Mouse (Mus musculus) adipocyte (in vitro differentiated cells): Measurements from ENCODE around the gene Snrnp200.
"Not testable (repeated sequence)": the region's sequence is repeated elsewhere in the genome, so short reads cannot be mapped to it uniquely, and the experiment has no call there.

Source experiments
- DNase-seq: peaks from one replicate; pipeline ENCODE4 v3.0.0-alpha.2; 2016; ENCODE audit warnings: low spot score

The Snrnp200 gene

DNA sequence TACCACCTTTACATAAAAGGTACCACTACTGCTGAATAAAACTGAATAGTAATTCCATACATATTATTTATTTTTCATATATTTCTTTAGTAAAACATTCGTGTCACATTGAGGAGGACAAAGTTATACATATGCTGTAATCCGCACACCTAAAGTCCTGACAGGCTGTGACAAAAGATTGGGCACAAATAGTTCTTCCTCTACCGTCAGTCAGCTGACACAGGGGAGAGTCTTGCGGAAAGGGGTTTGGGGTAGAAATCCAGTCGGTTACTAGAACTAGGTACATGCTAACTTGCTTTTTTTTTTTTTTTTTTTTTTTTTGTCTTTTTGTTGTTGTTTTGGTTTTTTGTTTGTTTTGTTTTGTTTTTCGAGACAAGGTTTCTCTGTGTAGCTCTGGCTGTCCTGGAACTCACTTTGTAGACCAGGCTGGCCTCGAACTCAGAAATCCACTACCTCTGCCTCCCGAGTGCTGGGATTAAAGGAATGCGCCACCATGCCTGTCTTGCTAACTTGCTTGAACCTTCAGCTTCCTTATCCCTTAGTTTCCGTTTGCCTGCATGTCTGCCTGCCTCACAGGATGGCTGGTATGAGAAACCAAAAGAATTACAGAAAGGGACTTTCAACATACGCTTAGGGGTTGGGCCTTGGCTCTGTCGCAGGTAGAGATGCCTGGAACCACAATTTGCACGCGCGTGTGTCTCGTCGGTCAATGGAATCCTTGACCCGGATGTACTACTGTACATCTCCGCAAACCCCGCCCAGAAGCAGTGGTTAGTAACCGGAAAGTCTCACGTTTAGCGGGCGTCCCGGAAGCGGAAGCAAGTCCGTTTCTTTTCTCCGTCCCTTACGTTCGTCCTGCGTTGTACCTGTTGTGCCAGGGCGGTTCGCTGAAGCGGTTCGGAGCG is at the start of gene Snrnp200, which contains the start of gene 1810024B03Rik:
TSS of gene Snrnp200 (plus strand) at position 840 of the 905 bp plus-strand sequence.
TSS of gene 1810024B03Rik (minus strand) at position 734 of the 905 bp plus-strand sequence.
- DNase-seq, result peak; percentile 99

DNA sequence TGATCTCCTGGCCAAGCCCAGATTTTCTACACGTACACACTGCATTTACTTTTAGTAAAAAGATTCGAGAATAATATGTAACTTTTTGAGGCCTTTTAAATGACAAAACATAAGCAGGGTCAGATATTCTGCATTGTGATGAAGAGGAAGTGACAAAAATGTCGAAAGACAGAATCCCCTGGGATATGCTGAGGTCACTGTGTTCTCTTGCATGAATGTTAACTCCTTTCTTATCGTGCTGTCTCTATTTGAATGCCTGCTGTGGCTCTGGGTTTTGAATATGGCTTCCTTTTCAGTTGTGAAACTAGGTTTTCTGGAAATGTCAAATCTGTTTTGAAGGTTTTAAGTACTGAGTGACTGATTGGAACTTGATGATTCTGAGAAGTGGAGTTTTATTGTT is 42.5 kb upstream of the Snrnp200 start:
- DNase-seq, result no peak

DNA sequence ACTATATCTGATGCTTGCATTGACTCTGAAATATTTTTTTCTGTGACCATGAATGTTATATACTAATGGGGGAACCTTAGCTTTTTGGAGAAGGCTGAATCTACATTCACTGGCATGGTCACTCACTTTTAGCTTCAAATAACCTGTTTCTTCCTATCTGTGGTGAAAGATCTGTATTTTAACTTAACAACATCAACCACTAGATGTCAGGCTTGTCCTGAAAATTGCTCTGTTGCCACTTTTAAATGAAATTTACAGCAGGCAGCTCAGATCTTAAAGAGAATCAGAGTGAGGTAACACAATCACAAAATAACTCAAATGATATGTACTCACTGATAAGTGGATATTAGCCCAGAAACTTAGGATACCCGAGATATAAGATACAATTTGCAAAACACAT is 41.9 kb upstream of the Snrnp200 start:
- peak; percentile 69 for DNase-seq

DNA sequence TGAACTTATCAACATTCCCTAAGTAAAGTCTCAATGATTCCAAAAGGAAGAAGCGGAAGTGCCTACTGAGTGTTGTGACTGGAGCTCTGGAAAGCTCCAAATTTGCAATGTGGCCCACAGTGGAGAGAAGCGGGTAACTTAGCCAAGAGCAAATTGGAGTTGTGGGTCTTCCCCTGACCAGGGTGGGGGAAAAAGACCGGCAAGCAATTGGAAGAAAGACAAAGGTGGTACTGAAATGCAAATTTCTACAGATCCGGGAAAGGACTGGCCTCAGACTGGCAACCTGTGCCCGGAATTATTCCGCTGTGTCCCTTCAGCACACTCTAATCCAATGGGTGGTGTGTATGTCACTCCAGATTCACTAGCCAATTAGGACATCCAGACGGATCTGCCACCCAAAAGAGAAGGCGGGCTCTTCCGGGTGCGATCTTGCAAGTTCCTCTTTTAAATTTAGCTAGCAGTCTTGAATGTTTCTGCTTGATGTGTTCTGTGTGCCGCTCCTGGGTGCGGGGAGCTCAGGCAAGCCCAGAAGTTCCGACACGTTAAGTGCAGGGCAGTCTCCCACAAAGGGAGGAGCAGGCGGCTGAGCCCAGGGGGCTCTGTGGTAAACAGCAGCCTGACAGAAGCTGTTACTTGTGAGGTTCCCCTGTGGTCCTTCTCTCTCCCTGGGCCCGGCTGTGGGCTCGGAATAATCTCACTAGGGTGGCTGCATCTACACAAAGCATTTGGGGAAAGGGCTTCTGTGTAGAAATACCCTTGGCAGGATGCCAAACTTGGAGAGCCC is 25.4 kb upstream of the Snrnp200 start:
- DNase-seq, result peak; percentile 80

DNA sequence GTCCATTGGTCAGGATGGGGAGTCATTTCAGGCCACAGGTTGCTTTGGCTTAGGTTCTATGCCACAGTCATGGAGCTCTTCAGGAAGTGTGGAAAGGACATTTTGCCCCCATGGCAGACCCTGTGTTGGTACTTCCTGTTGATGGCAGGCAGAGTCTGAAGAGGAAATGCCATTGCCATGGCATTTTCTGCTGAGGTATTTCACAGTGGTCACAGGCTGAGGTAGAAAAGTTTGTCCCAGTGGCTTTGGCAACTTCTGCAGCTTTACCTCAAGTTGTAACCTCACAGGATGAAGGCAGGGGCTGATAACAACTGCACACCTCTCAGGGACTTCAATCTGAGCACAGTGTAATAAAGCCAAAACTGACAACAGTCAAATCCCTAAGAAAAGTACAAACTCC is 18.6 kb upstream of the Snrnp200 start:
- DNase-seq, result no peak

DNA sequence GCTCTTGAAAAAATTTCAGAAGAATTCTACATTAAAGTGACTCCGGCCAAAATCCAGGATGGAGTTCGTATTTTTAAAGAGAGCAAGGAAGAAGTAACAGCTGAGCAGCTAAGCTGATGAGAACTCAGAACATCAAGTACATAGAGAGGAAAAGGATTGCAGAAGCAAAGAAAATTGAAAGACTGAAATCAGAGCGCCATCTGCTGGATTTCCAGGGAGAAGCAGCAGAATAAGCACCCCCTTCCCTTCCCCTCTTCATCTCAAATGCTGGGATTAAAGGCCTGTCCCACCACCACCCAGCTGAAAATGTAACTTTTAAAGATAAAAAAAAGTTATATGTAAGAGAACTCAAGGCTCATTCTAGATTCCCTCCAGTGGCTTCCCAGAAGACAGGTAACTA is 3.3 kb upstream of the Snrnp200 start:
- peak; percentile 76 for DNase-seq

DNA sequence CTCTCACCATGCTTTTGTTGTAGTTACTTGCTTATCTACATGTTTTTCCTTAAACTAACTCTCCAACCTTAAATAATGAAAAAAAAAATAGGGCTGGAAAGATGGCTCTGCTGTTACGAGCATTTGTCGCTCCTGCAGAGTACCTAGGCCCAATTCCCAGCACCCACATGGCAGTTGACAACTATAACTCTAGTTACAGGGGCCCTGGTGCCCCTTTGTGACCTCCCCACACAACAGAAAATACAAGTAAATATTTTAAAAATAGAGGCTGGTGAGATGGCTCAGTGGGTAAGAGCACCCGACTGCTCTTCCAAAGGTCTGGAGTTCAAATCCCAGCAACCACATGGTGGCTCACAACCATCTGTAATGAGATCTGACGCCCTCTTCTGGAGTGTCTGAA is 2.2 kb upstream of the Snrnp200 start:
- not testable (repeated sequence) for DNase-seq

DNA sequence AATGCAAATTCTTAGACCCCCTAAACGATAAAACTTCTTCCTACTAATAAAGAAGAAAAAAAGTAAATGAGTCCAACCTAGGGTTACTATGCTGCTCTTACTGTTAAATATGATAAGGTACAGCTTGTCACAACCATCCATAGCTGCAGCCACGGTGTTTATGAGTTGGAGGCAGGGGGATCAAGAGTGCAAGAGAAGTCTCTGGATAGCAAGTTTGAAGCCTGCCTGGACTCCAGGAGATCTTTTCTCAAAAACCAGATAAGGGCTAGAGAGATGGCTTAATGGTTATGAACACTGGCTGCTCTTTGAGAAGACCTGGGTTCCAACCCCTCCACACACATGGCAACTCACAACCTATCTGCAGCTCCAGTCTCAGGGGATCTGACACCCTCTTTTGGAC is 1.3 kb upstream of the Snrnp200 start:
- no peak for DNase-seq

DNA sequence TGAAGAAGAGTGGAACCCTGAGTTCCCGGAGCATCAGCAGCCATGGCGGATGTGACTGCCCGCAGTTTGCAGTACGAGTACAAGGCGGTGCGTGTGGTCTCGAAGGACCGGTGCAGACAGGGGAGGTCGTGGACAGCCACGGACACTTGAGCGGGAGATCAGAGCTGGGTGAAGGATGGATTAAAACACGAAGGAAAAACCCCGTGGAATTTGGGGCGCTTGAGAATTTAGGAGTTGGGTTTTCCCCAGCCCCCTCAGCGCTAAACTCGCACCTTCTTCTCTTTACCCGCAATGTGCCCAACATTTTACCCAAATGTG is 225 bp downstream of the Snrnp200 start:
- DNase-seq, result no peak

DNA sequence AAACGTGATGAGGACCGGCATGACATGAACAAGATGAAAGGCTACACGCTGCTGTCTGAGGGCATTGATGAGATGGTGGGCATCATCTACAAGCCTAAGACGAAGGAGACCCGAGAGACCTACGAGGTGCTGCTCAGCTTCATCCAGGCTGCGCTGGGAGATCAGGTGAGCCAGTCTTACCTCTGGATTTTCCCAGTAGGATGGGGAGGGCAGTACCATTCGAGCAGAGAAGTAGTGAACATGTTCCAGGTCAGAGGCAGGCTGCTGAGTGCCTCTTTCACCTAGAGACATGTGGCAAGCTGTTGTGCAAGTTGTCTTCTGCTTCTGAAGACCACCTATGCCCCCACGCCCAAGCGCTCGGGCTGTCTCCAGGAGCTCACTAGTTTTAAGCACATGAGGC is 2.5 kb downstream of the Snrnp200 start:
- DNase-seq, result no peak

DNA sequence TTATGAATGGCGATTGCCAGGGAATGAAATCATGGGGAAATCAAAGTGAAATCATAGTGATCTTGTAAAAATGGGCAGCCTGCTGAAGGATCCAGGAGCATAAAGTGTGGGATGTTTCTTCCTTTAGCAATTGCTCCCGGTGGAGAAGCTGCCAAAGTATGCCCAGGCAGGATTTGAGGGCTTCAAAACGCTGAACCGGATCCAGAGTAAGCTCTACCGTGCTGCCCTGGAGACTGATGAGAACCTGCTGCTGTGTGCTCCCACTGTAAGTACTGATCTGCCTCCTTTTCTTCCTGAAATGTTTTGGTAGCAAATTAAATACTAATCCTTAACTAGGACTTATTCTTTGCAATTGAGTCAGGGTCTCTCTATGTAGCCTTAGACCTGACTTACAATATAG is 9.6 kb downstream of the Snrnp200 start:
- no peak for DNase-seq

DNA sequence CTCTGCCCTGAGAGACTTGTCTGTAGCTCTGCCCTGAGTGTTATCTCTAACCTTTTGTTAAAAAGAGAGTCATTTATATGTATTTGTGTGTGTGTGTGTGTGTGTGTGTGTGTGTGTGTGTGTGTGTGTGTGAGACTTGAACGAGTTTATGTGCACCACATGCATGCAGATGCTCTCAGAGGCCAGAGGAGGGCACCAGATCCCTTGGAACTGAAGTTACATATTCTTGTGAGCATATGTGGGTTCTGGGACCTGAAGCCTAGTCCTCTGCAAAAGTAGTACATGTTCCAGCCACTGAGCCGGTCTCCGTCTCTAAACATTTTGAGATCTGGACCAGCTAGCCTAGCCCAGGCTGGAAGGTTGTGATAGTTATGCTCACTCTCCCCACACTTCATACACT is 17.1 kb downstream of the Snrnp200 start:
- no peak for DNase-seq

DNA sequence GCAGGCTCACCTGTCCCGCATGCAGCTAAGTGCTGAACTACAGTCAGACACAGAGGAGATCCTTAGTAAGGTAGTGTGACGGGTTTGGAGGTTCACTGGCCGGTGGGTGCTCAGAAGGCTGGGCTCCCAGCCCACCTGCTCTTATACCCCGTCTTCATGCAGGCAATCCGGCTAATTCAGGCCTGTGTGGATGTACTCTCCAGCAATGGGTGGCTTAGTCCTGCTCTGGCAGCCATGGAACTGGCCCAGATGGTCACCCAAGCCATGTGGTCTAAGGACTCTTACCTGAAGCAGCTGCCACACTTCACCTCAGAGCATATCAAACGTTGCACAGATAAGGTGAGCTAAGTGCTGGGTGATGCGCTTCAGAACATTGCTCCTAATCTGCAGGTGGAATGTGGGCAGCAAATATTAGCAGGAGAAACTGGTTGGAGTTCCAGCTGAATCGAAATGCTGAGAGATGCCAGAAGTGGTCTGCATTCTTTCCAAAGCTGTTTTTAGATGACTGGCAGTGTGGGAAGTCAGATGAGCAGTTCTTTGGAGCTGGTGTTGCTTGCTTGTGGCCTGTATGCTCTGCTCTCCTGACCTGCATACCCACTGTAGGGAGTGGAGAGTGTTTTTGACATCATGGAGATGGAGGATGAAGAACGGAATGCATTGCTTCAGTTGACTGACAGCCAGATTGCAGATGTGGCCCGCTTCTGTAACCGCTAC is 29.9 kb downstream of the Snrnp200 start:
- no peak for DNase-seq

DNA sequence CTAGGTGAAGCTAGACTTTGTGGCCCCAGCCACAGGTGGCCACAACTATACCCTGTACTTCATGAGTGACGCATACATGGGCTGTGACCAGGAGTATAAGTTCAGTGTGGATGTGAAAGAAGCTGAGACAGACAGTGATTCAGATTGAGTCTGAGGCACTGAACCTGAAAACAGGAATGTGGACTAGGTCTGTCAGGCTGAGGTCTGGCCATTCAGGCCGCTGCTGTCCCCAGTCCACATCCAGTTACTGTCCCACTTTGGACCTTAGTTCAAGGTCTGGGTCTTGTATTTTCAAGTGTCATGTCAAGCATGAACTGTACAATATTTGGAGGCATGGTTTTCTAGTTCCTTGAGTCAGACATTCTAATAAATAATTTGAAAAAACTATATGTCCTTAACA is 31.9 kb downstream of the Snrnp200 start:
- no peak for DNase-seq

DNA sequence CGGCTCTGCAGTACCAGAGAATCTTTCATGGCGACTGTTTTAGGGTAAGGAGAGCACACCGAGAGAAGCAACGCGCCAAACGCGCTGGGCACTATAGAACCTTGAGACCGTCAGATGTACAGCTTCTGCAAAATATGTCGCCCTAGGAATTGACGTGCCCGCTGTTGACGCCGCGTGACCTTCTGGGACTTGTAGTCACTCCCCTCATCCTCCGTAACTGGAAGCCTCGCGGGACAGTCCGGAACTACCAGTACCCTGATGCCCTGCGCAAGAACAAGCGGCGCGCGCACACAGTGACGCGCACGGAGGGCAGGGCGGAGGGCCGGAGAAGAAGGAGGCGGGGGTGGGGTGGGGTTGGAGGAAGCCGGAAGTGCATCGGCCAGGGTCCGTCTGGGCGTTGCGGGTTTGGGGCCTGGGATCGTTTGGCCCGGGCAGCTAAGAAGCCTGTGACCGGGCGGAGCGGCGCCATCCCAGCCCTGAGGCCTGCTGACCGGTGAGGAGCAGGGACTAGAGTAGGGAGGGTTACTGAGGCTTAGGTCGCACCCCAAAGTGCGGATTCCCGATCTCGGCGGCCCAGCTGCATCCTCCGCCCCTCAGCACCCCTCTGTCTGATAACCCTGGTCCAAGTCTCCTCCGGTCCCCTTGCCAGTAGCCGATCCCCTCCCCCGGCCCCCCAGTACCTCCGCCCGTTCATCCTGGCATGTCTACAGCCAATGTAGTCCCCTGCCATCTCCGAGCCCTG is 39.6 kb downstream of the Snrnp200 start, which contains the start of the genes Ciao1 and Tmem127:
TSS of gene Ciao1 (minus strand) at position 225 of the 742 bp plus-strand sequence.
TSS of gene Tmem127 (plus strand) at position 317 of the 742 bp plus-strand sequence.
- peak; percentile 99 for DNase-seq

DNA sequence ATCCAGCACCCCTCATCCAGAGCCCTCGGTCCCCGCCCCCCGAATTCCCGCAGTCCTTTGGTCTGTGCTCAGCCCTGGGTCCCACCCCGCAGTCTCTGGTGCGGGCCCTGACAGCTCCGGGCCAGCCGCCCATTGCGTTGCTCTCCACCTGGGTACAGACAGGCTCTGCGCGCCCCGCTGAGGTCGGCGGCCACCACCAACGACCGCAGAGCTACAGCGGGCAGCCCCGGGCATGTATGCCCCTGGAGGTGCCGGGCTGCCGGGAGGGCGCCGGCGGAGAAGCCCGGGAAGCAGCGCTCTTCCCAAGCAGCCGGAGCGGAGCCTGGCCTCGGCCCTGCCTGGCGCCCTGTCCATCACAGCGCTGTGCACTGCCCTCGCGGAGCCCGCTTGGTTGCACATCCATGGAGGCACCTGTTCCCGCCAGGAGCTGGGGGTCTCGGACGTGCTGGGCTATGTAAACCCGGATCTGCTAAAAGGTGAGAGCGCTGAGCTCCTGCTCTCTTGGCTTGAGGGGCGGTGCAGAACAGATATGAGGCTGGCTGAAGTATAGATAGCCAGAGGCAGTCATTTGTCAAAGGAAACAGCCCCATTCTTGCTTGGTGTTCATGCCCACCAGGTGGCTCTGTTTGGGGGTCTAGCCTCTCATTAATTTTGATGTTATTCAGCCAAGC is 40.3 kb downstream of the Snrnp200 start:
- no peak for DNase-seq

DNA sequence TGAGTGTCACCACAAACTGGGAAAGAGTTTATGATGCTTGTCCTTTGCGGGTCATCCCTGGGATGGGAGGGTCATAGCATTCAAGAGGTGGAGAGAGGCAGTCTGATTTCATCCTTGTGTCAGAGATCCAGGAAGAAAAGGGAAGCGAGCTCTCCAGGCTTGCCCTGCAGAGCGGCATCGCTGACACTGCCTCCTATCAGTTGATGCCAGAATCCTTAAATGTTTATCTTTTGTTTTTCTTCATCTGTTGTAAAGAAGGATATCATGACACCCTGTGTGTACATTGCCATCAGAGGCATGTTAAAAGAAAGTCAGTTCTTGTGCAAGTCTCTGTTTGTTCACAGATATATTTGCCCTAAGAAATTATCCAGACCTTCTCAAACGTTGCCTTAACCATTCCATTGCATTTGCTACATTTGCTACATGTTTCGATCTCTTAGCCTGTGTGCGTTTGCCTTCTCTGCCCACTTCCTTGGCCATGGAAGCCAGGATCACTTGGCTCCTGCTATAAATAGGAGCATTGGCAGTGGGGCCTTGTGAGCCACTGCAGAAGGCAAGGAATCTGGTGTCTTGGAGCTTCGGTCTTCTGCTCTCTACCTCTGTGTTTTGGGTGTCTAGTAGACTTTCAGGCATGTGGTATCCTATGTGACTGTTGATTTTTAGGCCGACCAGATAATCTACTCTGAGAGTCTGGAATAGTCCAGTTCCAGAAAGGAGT is 42.3 kb downstream of the Snrnp200 start:
- DNase-seq, result no peak

DNA sequence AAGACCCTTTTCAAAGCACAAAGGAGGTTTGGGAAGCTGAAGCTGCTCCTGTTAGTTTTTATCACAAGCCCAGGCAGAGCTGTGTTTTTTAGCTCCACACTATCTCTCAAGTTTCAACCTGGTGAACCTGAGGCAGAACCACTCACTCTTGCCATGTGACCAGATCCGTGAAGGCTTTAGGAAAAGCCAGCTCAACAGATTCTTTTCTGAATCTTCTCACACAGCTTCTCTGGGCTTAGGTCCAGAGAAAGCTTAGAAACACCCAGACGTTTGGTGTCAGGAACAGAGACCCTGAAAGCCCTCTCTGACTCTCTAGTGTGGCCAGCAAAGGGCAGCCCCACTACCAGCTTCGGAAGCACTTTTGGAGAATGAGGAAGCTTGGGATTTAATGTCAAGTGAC is 43.3 kb downstream of the Snrnp200 start:
- DNase-seq, result no peak

DNA sequence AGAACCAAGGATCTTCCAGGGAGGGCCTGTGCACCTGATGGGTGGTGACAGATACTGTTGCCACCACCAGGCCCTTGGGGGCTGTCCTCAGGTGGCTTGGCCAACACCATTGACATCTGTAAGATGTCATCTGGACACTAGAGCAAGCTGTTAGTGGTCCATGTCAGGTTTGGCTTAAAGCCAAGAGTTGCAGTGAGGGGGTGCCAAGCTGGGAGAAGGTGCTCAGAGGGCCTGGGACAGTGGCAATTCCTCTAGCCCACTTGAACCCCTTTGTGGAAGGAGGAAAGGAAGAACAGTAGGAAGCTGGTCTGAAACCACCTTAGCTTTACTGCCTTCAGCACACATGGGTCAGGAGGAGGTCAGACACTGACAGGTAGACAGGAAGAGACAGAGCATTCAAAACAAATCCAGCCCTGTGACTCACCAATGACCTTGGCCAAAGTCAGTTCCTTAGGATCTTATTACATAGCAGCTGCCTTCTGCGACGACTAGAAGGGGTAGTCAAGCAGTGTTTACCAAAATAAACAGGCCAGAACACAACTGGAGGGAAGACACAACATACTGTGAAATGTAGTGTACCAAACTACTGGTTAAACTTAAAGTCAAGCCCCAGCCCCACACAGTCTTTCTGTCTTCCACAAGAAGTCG is 43.8 kb downstream of the Snrnp200 start:
- no peak for DNase-seq

DNA sequence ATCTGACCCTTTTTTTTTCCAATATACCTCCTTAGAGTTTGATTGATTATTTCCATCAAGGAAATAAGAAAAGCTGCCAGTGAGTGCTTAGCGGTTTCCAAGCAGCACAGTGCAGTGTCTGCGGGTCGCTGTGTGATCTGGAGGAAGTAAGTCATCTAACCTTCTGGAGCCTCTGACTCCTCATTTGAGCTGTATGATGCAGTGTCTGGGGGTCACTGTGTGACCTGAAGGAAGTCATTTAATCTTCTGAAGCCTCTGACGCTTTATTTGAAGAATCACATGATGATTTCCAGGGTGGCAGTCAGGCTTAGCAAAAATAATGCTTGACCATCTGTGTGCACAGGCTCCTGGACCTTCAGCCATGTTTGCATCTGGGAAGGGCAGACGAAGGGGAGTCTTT is 44.6 kb downstream of the Snrnp200 start:
- DNase-seq, result no peak
